Mouse (Mus musculus) liver, embryonic 14.5 days (tissue): ENCODE measurements around the gene AC124108.1. TPM values are rescaled to one million over a fixed set of nuclear protein-coding genes. Genes with fewer than 3 reads are reported as not detected.

ENCODE experiments used
- ATAC-seq: fragments of 200-750 bp; cut with Nextera tagmentation; 2 replicates; pipeline ENCODE4 v1.8.0; 2017; ENCODE audit warnings: moderate number of reproducible peaks, mild to moderate bottlenecking, moderate library complexity; ENCODE audit not compliant: insufficient read depth
- DNase-seq, 3 experiments: peaks; one replicate each; pipeline ENCODE4 v3.0.0-alpha.2; 2012 to 2013; ENCODE audit warnings: low read depth in 3 of 3, low spot score in 3 of 3
- H3K27ac ChIP-seq: fragments of 300-500 bp; sonication (generic); 2 replicates; pipeline ENCODE4 v1.5.1; 2014; ENCODE audit warnings: moderate library complexity, mild to moderate bottlenecking, control low read depth, inconsistent platforms
- H3K27me3 ChIP-seq: fragments of 300-500 bp; sonication (generic); 2 replicates; pipeline ENCODE4 v1.6.1; 2014; ENCODE audit warnings: mild to moderate bottlenecking, low read length, moderate library complexity; ENCODE audit not compliant: control insufficient read depth, insufficient read depth
- H3K36me3 ChIP-seq: fragments of 300-500 bp; sonication (generic); replicated peaks from 2 replicates; pipeline ENCODE4 v1.6.1; 2014; ENCODE audit warnings: low read depth; ENCODE audit not compliant: control insufficient read depth, insufficient read depth
- H3K4me1 ChIP-seq, 2 experiments: fragments of 200-500 bp in 1 of 2; fragments of 300-500 bp in 1 of 2; sonication (generic) in 1 of 2; replicated peaks; 2 replicates each; pipeline ENCODE4 v1.6.1; 2012 to 2014; ENCODE audit warnings: antibody characterized with exemption in 1 of 2, inconsistent platforms in 1 of 2, low read length in 1 of 2; ENCODE audit not compliant: control insufficient read depth in 2 of 2, insufficient read depth in 2 of 2
- H3K4me2 ChIP-seq: fragments of 300-500 bp; sonication (generic); 2 replicates; pipeline ENCODE4 v1.6.1; 2014; ENCODE audit warnings: low read depth, mild to moderate bottlenecking, control low read depth, moderate library complexity
- H3K4me3 ChIP-seq, 2 experiments: fragments of 200-500 bp in 1 of 2; fragments of 300-500 bp in 1 of 2; sonication (generic) in 1 of 2; 2 replicates each; pipeline ENCODE4 v1.5.1; 2012 to 2014; ENCODE audit warnings: low read depth in 2 of 2, low read length in 2 of 2, mild to moderate bottlenecking in 2 of 2, control low read depth in 1 of 2, inconsistent platforms in 1 of 2, moderate library complexity in 1 of 2; ENCODE audit not compliant: insufficient read depth in 1 of 2
- H3K9ac ChIP-seq: fragments of 300-500 bp; sonication (generic); replicated peaks from 2 replicates; pipeline ENCODE4 v1.6.1; 2014; ENCODE audit warnings: mild to moderate bottlenecking, control low read depth, moderate library complexity
- H3K9me3 ChIP-seq: fragments of 300-500 bp; sonication (generic); 2 replicates; pipeline ENCODE4 v1.6.1; 2016; ENCODE audit warnings: low read length, mixed read lengths; ENCODE audit not compliant: control insufficient read depth
- CTCF ChIP-seq: IDR thresholded peaks from 2 replicates; pipeline ENCODE4 v1.5.1; 2016; ENCODE audit warnings: antibody characterized with exemption, low read depth, control low read depth
- EP300 ChIP-seq: IDR thresholded peaks from 2 replicates; pipeline ENCODE4 v1.6.1; 2016; ENCODE audit warnings: antibody characterized with exemption, low read depth
- WGBS: fragments of 180-500 bp; shearing (Covaris S2); extraction: QIAGEN DNeasy Blood & Tissue Kit; methylation state at CpG from one replicate; pipeline ENCODE4 v1.1.7; 2014; ENCODE audit not compliant: insufficient replicate concordance; 5-methylcytosine and 5-hydroxymethylcytosine counted together
- polyA plus RNA-seq, 2 experiments: library from polyadenylated mRNA; depleted of rRNA in 1 of 2; stranded (reverse) in 1 of 2; unstranded in 1 of 2; fragments of >200 nt; fragmentation: Nextera tagmentation in 1 of 2; extraction: Ambion mirVana in 1 of 2; gene quantifications; 2 replicates each; pipeline versions ENCODE4 v1.2.1 to v1.2.3; 2012 to 2014

Gene AC124108.1
- polyA plus RNA-seq, 2 experiments: not detected

DNA sequence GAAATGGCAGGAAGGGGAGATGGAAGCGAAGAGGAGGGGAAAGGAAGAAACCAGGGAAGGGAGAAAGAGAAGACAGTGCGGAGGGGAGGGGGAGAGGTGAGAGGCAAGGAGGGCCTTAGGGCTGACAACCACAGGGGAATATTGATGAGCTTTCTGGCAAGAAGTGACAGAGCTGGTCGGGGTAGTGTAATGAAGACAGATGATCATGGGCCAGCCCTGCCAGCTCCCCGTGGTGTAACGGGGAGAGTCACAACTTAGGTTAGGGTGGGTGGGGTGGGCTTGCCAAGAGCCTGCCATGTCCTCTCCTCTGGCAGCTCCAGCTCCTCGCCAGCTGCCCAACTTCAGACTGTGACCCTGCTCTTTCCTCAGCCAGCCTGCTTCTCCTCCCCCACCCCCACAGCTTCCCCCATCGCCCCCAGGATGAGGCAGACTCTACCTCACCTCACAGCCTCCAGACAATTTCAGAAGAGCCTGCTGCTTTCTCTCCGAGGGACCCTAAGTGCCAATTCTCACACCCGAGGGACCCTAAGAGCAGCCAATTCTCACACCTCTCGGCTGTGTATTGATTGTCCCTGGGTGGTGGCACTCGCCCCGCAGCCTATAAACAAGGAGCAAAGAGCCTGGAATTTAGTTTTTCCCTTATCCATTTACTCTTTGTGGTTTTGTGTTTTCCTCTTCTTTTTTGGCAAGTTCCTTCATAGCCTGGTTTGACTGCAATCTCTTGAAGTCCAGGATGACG is 26.3 kb upstream of the AC124108.1 start:
- ATAC-seq: no peak
- no peak overlapping the region for H3K27ac ChIP-seq
- H3K4me1 ChIP-seq: peaks cover 0 to 3% of the 10 kb centered on the region in 2 experiments; a peak in 2 of 4 replicates
- 21% methylated on average over 13 of the region's 13 CpGs for WGBS
- H3K4me2 ChIP-seq: no peak overlapping the region
- no peak overlapping the region for H3K4me3 ChIP-seq
- no peak overlapping the region for H3K9ac ChIP-seq
- TF ChIP-seq CTCF: no peak
- TF ChIP-seq EP300: no peak
- no peak for DNase-seq
- no peaks in the 10 kb centered on the region for H3K36me3 ChIP-seq
- H3K27me3 ChIP-seq: peaks cover 3% of the 10 kb centered on the region; the same call in 1 of the 2 replicates
- H3K9me3 ChIP-seq: no peaks in the 10 kb centered on the region

DNA sequence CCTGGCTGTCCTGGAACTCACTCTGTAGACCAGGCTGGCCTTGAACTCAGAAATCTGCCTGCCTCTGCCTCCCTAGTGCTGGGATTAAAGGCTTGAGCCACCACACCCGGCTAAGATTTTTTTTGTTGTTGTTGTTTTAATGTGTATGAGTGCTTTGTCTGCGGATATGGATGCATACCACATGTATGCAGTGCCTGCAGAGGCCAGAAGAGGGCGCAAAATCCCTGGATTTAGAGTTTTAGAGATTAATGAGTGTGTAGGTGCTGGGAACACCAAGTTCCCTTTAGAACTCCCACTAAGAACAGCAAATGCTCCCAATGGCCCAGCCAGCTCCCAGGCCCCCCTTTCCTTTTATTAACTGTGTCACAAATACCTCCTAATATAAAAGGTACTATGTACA is 25.4 kb upstream of the AC124108.1 start:
- Histone ChIP-seq H3K36me3 (no peaks in the 10 kb centered on the region), H3K9ac (no peak overlapping the region), H3K27ac (no peak overlapping the region), H3K27me3 (peaks cover 3% of the 10 kb centered on the region; the same call in 1 of the 2 replicates), H3K4me2 (no peak overlapping the region), H3K4me3 (no peak overlapping the region), H3K4me1 (peaks cover 0 to 3% of the 10 kb centered on the region in 2 experiments; a peak in 2 of 4 replicates), H3K9me3 (no peaks in the 10 kb centered on the region)
- WGBS: 34% methylated on average over 3 of the region's 3 CpGs
- no peak for DNase-seq
- TF ChIP-seq CTCF (peak; percentile 69), EP300 (no peak)
- no peak for ATAC-seq

DNA sequence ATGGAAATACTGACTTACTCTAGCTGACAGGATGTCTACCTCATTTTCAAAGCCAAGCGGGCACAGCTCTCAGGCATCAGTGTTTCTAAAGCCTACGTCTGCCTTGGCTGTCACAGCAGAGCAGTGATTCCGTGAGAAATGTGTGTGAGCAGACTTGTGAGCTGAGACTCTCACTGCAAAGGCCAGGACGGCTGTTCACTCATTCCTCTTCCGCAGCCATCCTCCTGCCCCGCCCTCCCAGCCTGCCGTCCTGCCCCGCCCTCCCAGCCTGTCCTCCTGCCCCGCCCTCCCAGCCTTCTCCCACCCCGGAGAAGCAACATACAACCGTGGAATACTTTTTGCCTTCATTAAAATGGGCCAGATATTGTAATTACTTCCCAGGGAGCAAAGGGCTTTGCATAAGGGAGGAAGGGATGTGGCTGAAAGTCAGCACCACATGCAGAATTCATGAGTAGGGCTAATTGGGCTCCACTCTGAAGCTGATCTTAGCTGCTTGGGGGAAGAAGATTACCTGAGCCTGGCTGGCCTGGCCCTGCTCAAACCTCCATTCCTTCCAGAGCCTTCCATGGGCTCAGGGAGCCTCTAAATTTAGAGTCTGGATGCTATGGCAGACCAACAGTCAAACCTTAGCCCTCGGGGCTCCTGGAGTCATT is 23.0 kb upstream of the AC124108.1 start:
- ATAC-seq (no peak), DNase-seq (no peak)
- no peak overlapping the region for H3K27ac ChIP-seq
- peaks cover 3% of the 10 kb centered on the region; the same call in 1 of the 2 replicates for H3K27me3 ChIP-seq
- peaks cover 0 to 3% of the 10 kb centered on the region in 2 experiments; a peak in 2 of 4 replicates for H3K4me1 ChIP-seq
- WGBS: 8% methylated on average over 12 of the region's 12 CpGs
- H3K9ac ChIP-seq: no peak overlapping the region
- H3K36me3 ChIP-seq: no peaks in the 10 kb centered on the region
- no peak overlapping the region for H3K4me2 ChIP-seq
- TF ChIP-seq EP300: no peak
- TF ChIP-seq CTCF: no peak
- H3K9me3 ChIP-seq: no peaks in the 10 kb centered on the region
- no peak overlapping the region for H3K4me3 ChIP-seq

DNA sequence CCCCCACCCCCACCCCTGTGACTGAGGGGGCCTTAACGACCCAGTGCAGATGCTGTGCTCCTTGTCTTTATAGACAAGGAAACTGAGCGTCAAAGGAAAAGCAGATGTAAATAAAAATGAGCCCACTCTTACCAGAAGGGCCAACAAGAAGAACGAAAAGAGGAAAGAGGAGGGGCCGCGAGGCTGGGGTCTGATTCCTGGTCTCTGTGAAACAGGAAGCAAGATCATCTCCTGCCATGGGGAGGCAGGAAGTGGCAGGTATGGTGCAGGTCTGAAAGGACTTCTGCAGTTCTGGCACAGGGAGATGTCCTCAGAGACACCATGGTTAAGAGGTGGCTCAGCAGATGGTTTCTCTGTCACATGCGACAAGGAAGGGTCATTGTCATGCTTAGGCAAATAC is 20.6 kb upstream of the AC124108.1 start:
- 14% methylated on average over 6 of the region's 6 CpGs for WGBS
- no peak for ATAC-seq
- TF ChIP-seq CTCF (no peak), EP300 (no peak)
- H3K27ac ChIP-seq: no peak overlapping the region
- H3K36me3 ChIP-seq: no peaks in the 10 kb centered on the region
- peaks cover 3% of the 10 kb centered on the region; the same call in 1 of the 2 replicates for H3K27me3 ChIP-seq
- H3K4me3 ChIP-seq: no peak overlapping the region
- H3K4me2 ChIP-seq: no peak overlapping the region
- H3K4me1 ChIP-seq: peaks cover 0 to 3% of the 10 kb centered on the region in 2 experiments; a peak in 2 of 4 replicates
- no peak overlapping the region for H3K9ac ChIP-seq
- no peaks in the 10 kb centered on the region for H3K9me3 ChIP-seq
- no peak for DNase-seq

DNA sequence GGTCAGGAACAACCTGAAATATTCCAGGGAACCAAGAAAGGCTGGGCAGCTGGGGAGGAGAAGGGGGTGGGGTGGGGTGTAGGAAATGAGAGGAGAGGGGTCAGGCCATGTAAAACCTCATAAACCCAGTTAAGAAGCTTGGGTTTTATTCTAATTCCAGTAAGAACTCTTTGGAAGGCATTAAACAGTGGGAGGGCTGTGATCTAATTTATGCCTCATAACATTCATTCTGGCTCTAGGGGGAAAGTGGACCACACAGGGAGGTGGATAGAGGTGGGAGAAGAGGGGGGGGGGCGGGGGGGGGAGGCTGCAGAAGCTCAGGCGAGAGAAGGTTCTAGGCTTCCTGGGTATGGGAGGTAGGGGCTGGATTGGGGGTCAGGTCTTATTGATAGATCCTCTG is 19.6 kb upstream of the AC124108.1 start:
- Histone ChIP-seq H3K27me3 (peaks cover 3% of the 10 kb centered on the region; the same call in 1 of the 2 replicates), H3K4me3 (no peak overlapping the region), H3K4me1 (peaks cover 0 to 3% of the 10 kb centered on the region in 2 experiments; a peak in 2 of 4 replicates), H3K4me2 (no peak overlapping the region), H3K36me3 (no peaks in the 10 kb centered on the region), H3K27ac (no peak overlapping the region), H3K9me3 (no peaks in the 10 kb centered on the region), H3K9ac (no peak overlapping the region)
- TF ChIP-seq EP300 (no peak), CTCF (no peak)
- no peak for DNase-seq
- WGBS: 22% methylated on average over 1 of the region's 2 CpGs
- no peak for ATAC-seq
